Mouse (Mus musculus) midbrain, embryonic 15.5 days (tissue): ENCODE measurements around the gene Cldn10. TPM values are rescaled to one million over a fixed set of nuclear protein-coding genes. Genes with fewer than 3 reads are reported as not detected.

ENCODE experiments used
- ATAC-seq: fragments of 200-750 bp; cut with Nextera tagmentation; replicated peaks from 2 replicates; pipeline ENCODE4 v1.8.0; 2017; ENCODE audit warnings: moderate TSS enrichment
- H3K27ac ChIP-seq: fragments of 300-500 bp; sonication (generic); 2 replicates; pipeline ENCODE4 v1.5.1; 2015; ENCODE audit warnings: mild to moderate bottlenecking, inconsistent platforms
- H3K27me3 ChIP-seq: fragments of 300-500 bp; sonication (generic); replicated peaks from 2 replicates; pipeline ENCODE4 v1.6.1; 2015; ENCODE audit warnings: inconsistent platforms
- H3K36me3 ChIP-seq: fragments of 300-500 bp; sonication (generic); replicated peaks from 2 replicates; pipeline ENCODE4 v1.6.1; 2015; ENCODE audit warnings: inconsistent platforms
- H3K4me1 ChIP-seq: fragments of 300-500 bp; sonication (generic); 2 replicates; pipeline ENCODE4 v1.6.1; 2015; ENCODE audit warnings: inconsistent platforms
- H3K4me2 ChIP-seq: fragments of 300-500 bp; sonication (generic); 2 replicates; pipeline ENCODE4 v1.6.1; 2015; ENCODE audit warnings: inconsistent platforms, mild to moderate bottlenecking, moderate library complexity
- H3K4me3 ChIP-seq: fragments of 300-500 bp; sonication (generic); 2 replicates; pipeline ENCODE4 v1.5.1; 2015; ENCODE audit warnings: mild to moderate bottlenecking, inconsistent platforms
- H3K9ac ChIP-seq: fragments of 300-500 bp; sonication (generic); 2 replicates; pipeline ENCODE4 v1.6.1; 2015; ENCODE audit warnings: mild to moderate bottlenecking, inconsistent platforms
- H3K9me3 ChIP-seq: fragments of 300-500 bp; sonication (generic); 2 replicates; pipeline ENCODE4 v1.6.1; 2016; ENCODE audit warnings: inconsistent platforms
- WGBS: fragments of 180-500 bp; shearing (Covaris S2); methylation state at CpG from one replicate; pipeline ENCODE4 v1.1.7; 2015; ENCODE audit warnings: mixed read lengths; 5-methylcytosine and 5-hydroxymethylcytosine counted together
- polyA plus RNA-seq: library from polyadenylated mRNA; unstranded; fragments of >200 nt; fragmentation: Nextera tagmentation; extraction: Ambion mirVana; gene quantifications from 2 replicates; pipeline ENCODE4 v1.2.1, GENCODE M21; 2015

Cldn10 gene
- polyA plus RNA-seq, 1 experiment from 2014 or later: 1.8 TPM

- H3K36me3 ChIP-seq: no peaks in the 10 kb centered on the region
- no peak for ATAC-seq
- peaks cover 19% of the 10 kb centered on the region for H3K27me3 ChIP-seq
- H3K9ac ChIP-seq: no peak overlapping the region
- no peaks in the 10 kb centered on the region for H3K9me3 ChIP-seq
- H3K27ac ChIP-seq: no peak overlapping the region
- H3K4me3 ChIP-seq: no peak overlapping the region
- peaks cover 13% of the 10 kb centered on the region for H3K4me1 ChIP-seq
- H3K4me2 ChIP-seq: no peak overlapping the region
- 84% methylated on average over 6 of the region's 6 CpGs for WGBS
Observed at GRCm38 (mm10) chr14:118856563-118856962, 68.9 kb downstream of the Cldn10 start.

- Histone ChIP-seq H3K4me2 (no peak overlapping the region), H3K9me3 (no peaks in the 10 kb centered on the region), H3K27me3 (peaks cover 11% of the 10 kb centered on the region), H3K4me3 (no peak overlapping the region), H3K36me3 (no peaks in the 10 kb centered on the region), H3K4me1 (peaks cover 13% of the 10 kb centered on the region), H3K9ac (no peak overlapping the region), H3K27ac (no peak overlapping the region)
- ATAC-seq: no peak
- 75% methylated on average over 6 of the region's 6 CpGs for WGBS
Observed at GRCm38 (mm10) chr14:118858318-118858717, 70.6 kb downstream of the Cldn10 start.

GRCm38 (mm10) chr14:118862253-118862652 is 74.5 kb downstream of the Cldn10 start:
- no peak overlapping the region for H3K9ac ChIP-seq
- H3K4me2 ChIP-seq: no peak overlapping the region
- H3K27ac ChIP-seq: no peak overlapping the region
- H3K36me3 ChIP-seq: no peaks in the 10 kb centered on the region
- H3K27me3 ChIP-seq: no peaks in the 10 kb centered on the region
- no peak for ATAC-seq
- whole genome bisulfite sequencing: 67% methylated on average over 7 of the region's 7 CpGs
- H3K4me3 ChIP-seq: no peak overlapping the region
- H3K9me3 ChIP-seq: no peaks in the 10 kb centered on the region
- H3K4me1 ChIP-seq: no peaks in the 10 kb centered on the region

GRCm38 (mm10) chr14:118864905-118865304 is 77.2 kb downstream of the Cldn10 start:
- H3K4me2 ChIP-seq: no peak overlapping the region
- no peaks in the 10 kb centered on the region for H3K36me3 ChIP-seq
- H3K9ac ChIP-seq: no peak overlapping the region
- H3K27ac ChIP-seq: no peak overlapping the region
- H3K4me3 ChIP-seq: no peak overlapping the region
- no peaks in the 10 kb centered on the region for H3K4me1 ChIP-seq
- no peaks in the 10 kb centered on the region for H3K9me3 ChIP-seq
- WGBS: 60% methylated on average over 4 of the region's 4 CpGs
- H3K27me3 ChIP-seq: no peaks in the 10 kb centered on the region
- no peak for ATAC-seq

- WGBS: 90% methylated on average over 10 of the region's 10 CpGs
- ATAC-seq: no peak
- H3K4me2 ChIP-seq: no peak overlapping the region
- H3K36me3 ChIP-seq: no peaks in the 10 kb centered on the region
- H3K9me3 ChIP-seq: no peaks in the 10 kb centered on the region
- H3K4me3 ChIP-seq: no peak overlapping the region
- no peaks in the 10 kb centered on the region for H3K27me3 ChIP-seq
- H3K27ac ChIP-seq: no peak overlapping the region
- H3K9ac ChIP-seq: no peak overlapping the region
- H3K4me1 ChIP-seq: no peaks in the 10 kb centered on the region
Observed at GRCm38 (mm10) chr14:118866014-118866811, 78.5 kb downstream of the Cldn10 start.

GRCm38 (mm10) chr14:118867366-118867765 is 79.7 kb downstream of the Cldn10 start:
- no peaks in the 10 kb centered on the region for H3K9me3 ChIP-seq
- H3K9ac ChIP-seq: no peak overlapping the region
- H3K36me3 ChIP-seq: no peaks in the 10 kb centered on the region
- H3K27ac ChIP-seq: no peak overlapping the region
- H3K4me3 ChIP-seq: no peak overlapping the region
- ATAC-seq: no peak
- no peaks in the 10 kb centered on the region for H3K4me1 ChIP-seq
- no peak overlapping the region for H3K4me2 ChIP-seq
- H3K27me3 ChIP-seq: no peaks in the 10 kb centered on the region
- 59% methylated on average over 6 of the region's 6 CpGs for WGBS

GRCm38 (mm10) chr14:118868102-118868724 is 80.5 kb downstream of the Cldn10 start:
- H3K27ac ChIP-seq: no peak overlapping the region
- 73% methylated on average over 13 of the region's 13 CpGs for WGBS
- no peak overlapping the region for H3K4me2 ChIP-seq
- no peaks in the 10 kb centered on the region for H3K9me3 ChIP-seq
- H3K9ac ChIP-seq: no peak overlapping the region
- H3K4me1 ChIP-seq: no peaks in the 10 kb centered on the region
- no peaks in the 10 kb centered on the region for H3K36me3 ChIP-seq
- H3K4me3 ChIP-seq: no peak overlapping the region
- H3K27me3 ChIP-seq: no peaks in the 10 kb centered on the region
- ATAC-seq: no peak

DNA sequence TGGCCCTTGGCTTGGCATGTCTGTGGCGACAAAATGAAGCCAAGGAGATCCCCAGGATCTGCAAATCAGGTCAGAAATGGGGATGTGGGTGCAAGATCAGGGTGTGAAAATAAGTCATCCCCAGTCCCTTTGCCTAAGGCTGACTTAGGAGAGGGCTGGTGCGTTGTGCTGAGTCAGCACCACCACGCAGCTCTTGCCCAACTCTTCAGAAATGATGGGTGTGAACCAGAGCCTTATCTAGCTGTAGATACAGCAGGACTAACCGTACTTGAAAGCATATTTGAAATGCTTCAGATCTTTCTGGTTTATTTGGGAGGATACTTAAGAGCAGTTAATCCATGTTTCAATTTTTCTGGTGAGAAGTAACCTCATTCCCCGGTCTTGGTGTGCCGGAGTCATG is 82.0 kb downstream of the Cldn10 start:
- Histone ChIP-seq H3K4me3 (no peak overlapping the region), H3K9me3 (no peaks in the 10 kb centered on the region), H3K4me1 (no peaks in the 10 kb centered on the region), H3K4me2 (no peak overlapping the region), H3K27ac (no peak overlapping the region), H3K36me3 (0 out of 2 replicates have a peak, but pooled peaks cover 3% of the 10 kb centered on the region), H3K9ac (no peak overlapping the region), H3K27me3 (no peaks in the 10 kb centered on the region)
- WGBS: 93% methylated on average over 6 of the region's 6 CpGs
- ATAC-seq: no peak

DNA sequence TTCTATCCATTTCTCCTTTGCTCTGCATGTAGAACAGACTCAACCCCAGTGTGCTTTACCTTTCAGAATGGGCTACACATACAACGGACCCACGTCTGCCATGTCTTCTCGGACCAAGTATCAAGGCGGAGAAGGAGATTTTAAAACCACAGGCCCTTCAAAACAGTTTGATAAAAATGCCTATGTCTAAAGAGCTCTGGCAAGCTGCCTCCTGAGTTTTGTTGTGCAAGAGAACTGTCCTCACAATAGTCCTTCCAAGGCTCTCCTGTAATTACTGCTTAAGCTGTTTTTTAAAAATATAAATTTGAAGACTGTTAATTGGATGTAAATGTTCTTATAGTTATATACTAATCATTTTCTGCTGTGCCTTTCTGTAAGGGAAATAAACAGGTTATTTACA is 86.4 kb downstream of the Cldn10 start:
- 94% methylated on average over 4 of the region's 4 CpGs for WGBS
- H3K27ac ChIP-seq: no peak overlapping the region
- H3K27me3 ChIP-seq: no peaks in the 10 kb centered on the region
- no peak overlapping the region for H3K4me2 ChIP-seq
- no peak overlapping the region for H3K4me3 ChIP-seq
- no peak for ATAC-seq
- H3K36me3 ChIP-seq: peaks cover 21% of the 10 kb centered on the region
- no peak overlapping the region for H3K9ac ChIP-seq
- no peaks in the 10 kb centered on the region for H3K9me3 ChIP-seq
- no peaks in the 10 kb centered on the region for H3K4me1 ChIP-seq

GRCm38 (mm10) chr14:118874786-118875415 is 87.2 kb downstream of the Cldn10 start:
- no peak overlapping the region for H3K9ac ChIP-seq
- H3K27me3 ChIP-seq: no peaks in the 10 kb centered on the region
- no peak overlapping the region for H3K4me2 ChIP-seq
- no peaks in the 10 kb centered on the region for H3K9me3 ChIP-seq
- no peak overlapping the region for H3K27ac ChIP-seq
- peaks cover 28% of the 10 kb centered on the region for H3K36me3 ChIP-seq
- WGBS: 90% methylated on average over 10 of the region's 10 CpGs
- no peaks in the 10 kb centered on the region for H3K4me1 ChIP-seq
- no peak for ATAC-seq
- no peak overlapping the region for H3K4me3 ChIP-seq

- H3K36me3 ChIP-seq: peaks cover 51% of the 10 kb centered on the region
- no peaks in the 10 kb centered on the region for H3K27me3 ChIP-seq
- H3K4me3 ChIP-seq: no peak overlapping the region
- 90% methylated on average over 11 of the region's 11 CpGs for WGBS
- no peak overlapping the region for H3K27ac ChIP-seq
- H3K9me3 ChIP-seq: no peaks in the 10 kb centered on the region
- H3K4me2 ChIP-seq: no peak overlapping the region
- no peak for ATAC-seq
- no peaks in the 10 kb centered on the region for H3K4me1 ChIP-seq
- no peak overlapping the region for H3K9ac ChIP-seq
Observed at GRCm38 (mm10) chr14:118878346-118878910, 90.7 kb downstream of the Cldn10 start.

DNA sequence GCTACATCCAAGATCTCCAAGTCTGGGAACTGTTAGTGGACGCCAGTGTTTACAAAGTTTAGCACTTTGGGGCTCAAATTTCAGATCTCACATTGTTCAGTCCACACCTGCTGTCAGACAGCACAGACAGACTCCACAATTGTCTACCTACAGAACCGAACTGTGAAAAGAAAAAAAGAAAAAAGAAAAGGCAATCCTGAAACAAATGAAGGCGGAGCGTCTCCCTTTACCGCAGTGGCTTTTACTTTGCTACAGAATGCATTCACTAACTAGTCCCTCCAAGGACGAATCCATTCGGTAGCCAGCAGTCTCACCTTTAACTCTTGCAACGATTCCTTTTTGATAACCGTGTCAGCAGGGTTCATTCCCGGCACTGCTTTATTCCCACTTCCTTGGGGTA is 93.0 kb downstream of the Cldn10 start:
- Histone ChIP-seq H3K4me3 (no peak overlapping the region), H3K36me3 (peaks cover 63% of the 10 kb centered on the region), H3K27me3 (no peaks in the 10 kb centered on the region), H3K4me1 (no peaks in the 10 kb centered on the region), H3K4me2 (no peak overlapping the region), H3K27ac (no peak overlapping the region), H3K9me3 (no peaks in the 10 kb centered on the region), H3K9ac (no peak overlapping the region)
- 82% methylated on average over 10 of the region's 10 CpGs for WGBS
- no peak for ATAC-seq
